Mouse (Mus musculus): ENCODE data around the gene Sesn1. TPM values are rescaled to one million over a fixed set of nuclear protein-coding genes. Genes with fewer than 3 reads are reported as not detected.

Sesn1 gene
- polyA plus RNA-seq, 1 experiment from 2014 or later, result 29.2 TPM

DNA sequence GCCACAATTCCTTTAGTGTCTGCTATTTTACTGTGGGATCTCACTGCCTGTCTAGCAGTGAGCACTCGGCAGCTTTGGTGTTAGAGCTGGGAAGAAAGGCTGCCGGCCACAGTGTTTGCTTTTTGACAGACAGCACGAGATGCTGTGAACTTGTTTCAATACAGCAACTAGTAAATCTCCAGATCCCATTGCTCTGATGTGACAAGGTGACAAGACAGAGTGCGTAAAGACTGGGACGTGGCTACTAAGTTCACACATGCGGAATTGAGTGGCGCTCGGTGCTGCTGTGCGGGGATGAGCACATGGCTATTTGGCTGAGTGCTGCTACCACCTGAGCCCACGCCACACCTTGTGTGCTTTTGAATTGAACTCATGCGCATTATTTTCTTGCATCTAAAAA is 97.7 kb downstream of the Sesn1 start:
- H3K9me3 ChIP-seq (ENCODE audit: control insufficient read depth, low read length), result no peaks in the 10 kb centered on the region
- H3K27me3 ChIP-seq (ENCODE audit: control insufficient read depth, insufficient read depth, low read depth, low read length), result no peaks in the 10 kb centered on the region
- WGBS, result 81% methylated on average over 11 of the region's 11 CpGs
- ATAC-seq (ENCODE audit: low read depth), result no peak
- no peak overlapping the region for H3K27ac ChIP-seq (ENCODE audit: low read length)
- H3K9ac ChIP-seq (ENCODE audit: low read length), result no peak overlapping the region
- no peak overlapping the region for H3K4me2 ChIP-seq (ENCODE audit: low read depth, low read length)
- peaks cover 5% of the 10 kb centered on the region for H3K36me3 ChIP-seq (ENCODE audit: control insufficient read depth, insufficient read depth, low read length)
- no peaks in the 10 kb centered on the region for H3K4me1 ChIP-seq (replicated peaks; ENCODE audit: control insufficient read depth, insufficient read depth, low read length)
- H3K4me3 ChIP-seq (ENCODE audit: low read length), result no peak overlapping the region

DNA sequence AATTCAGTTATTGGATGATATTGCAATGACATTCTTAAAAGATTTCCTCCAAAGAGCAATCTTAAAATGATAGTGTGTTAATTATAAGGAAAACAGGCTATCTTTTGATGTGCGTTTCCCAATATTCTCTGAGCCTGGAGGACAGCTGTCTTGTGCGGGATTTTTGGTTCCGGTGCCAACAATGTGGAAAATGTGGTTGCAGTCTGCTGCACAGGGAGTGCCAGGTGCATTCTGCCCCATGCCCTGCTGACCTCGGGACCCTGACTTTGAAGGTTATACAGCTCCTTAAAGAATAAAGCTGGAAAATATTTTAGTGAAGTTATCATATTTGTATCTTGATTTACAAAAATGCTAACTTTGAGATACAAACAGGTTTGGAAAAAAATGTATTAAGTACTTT is 98.2 kb downstream of the Sesn1 start:
- Histone ChIP-seq H3K4me1 (replicated peaks; ENCODE audit: control insufficient read depth, insufficient read depth, low read length) (no peaks in the 10 kb centered on the region), H3K27ac (ENCODE audit: low read length) (no peak overlapping the region), H3K9me3 (ENCODE audit: control insufficient read depth, low read length) (no peaks in the 10 kb centered on the region), H3K4me3 (ENCODE audit: low read length) (no peak overlapping the region), H3K36me3 (ENCODE audit: control insufficient read depth, insufficient read depth, low read length) (peaks cover 5% of the 10 kb centered on the region), H3K4me2 (ENCODE audit: low read depth, low read length) (no peak overlapping the region), H3K27me3 (ENCODE audit: control insufficient read depth, insufficient read depth, low read depth, low read length) (no peaks in the 10 kb centered on the region), H3K9ac (ENCODE audit: low read length) (no peak overlapping the region)
- no peak for ATAC-seq (ENCODE audit: low read depth)
- WGBS, result 78% methylated on average over 4 of the region's 4 CpGs

DNA sequence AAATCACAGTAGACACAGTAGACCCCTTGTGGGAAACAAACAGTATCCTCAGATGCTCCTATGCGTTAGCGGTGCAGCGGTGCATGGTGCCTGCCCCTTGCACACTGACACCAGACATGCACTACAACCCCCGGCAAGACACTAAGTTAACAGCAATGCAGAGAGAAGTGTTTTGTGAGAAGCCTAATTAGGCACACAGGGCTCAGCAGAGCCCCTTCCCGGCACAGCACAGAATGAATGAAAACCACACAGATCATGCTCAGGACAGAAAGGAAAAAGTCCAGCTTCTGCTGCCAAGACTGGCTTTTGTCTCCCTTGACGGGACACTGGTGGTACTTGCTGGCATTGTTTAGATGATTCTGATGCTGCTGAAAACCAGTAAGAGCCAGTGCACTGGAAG is 99.2 kb downstream of the Sesn1 start:
- H3K9ac ChIP-seq (ENCODE audit: low read length), result no peak overlapping the region
- WGBS, result 83% methylated on average over 6 of the region's 6 CpGs
- no peak for ATAC-seq (ENCODE audit: low read depth)
- H3K9me3 ChIP-seq (ENCODE audit: control insufficient read depth, low read length), result no peaks in the 10 kb centered on the region
- no peaks in the 10 kb centered on the region for H3K27me3 ChIP-seq (ENCODE audit: control insufficient read depth, insufficient read depth, low read depth, low read length)
- peaks cover 5% of the 10 kb centered on the region; the same call in 1 of the 2 replicates for H3K36me3 ChIP-seq (ENCODE audit: control insufficient read depth, insufficient read depth, low read length)
- H3K27ac ChIP-seq (ENCODE audit: low read length), result no peak overlapping the region
- no peaks in the 10 kb centered on the region for H3K4me1 ChIP-seq (replicated peaks; ENCODE audit: control insufficient read depth, insufficient read depth, low read length)
- H3K4me2 ChIP-seq (ENCODE audit: low read depth, low read length), result no peak overlapping the region
- no peak overlapping the region for H3K4me3 ChIP-seq (ENCODE audit: low read length)

DNA sequence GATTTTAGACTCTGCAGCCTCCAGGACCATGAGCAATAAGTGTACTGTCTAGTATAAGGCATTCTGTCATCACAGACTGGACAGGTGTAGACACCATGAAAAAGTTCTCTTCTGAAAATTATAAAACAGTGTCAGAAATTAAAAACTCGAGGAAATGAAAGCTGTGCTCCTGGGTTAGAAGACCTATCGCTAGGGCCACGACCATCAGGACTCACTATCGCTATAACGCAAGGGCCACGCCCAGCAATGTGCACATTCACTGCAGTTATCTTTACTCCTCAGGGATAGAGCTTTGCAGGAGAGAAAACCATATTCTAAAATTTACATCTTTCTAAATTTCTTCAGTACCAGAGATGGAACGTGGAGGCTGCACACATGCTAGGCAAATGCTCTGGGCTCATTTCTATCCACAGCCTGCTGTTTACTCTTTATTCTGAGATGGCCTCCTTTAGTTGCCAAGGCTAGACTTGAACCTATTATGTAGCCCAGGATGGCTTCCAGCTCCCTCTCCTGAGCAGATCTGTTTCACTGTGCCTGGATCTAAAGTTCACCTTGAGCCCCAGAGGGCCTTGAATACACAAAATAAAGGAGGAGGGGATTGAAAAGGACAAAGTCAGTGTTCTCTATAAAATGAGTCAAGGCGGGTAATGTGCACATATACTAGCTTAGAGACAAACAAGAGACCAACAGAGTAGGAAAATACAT is 102.7 kb downstream of the Sesn1 start:
- WGBS, result 91% methylated on average over 8 of the region's 8 CpGs
- peaks cover 2% of the 10 kb centered on the region; the same call in 1 of the 2 replicates for H3K36me3 ChIP-seq (ENCODE audit: control insufficient read depth, insufficient read depth, low read length)
- no peaks in the 10 kb centered on the region for H3K9me3 ChIP-seq (ENCODE audit: control insufficient read depth, low read length)
- no peak overlapping the region for H3K4me2 ChIP-seq (ENCODE audit: low read depth, low read length)
- no peaks in the 10 kb centered on the region for H3K27me3 ChIP-seq (ENCODE audit: control insufficient read depth, insufficient read depth, low read depth, low read length)
- no peak overlapping the region for H3K9ac ChIP-seq (ENCODE audit: low read length)
- no peaks in the 10 kb centered on the region for H3K4me1 ChIP-seq (replicated peaks; ENCODE audit: control insufficient read depth, insufficient read depth, low read length)
- no peak for ATAC-seq (ENCODE audit: low read depth)
- H3K4me3 ChIP-seq (ENCODE audit: low read length), result no peak overlapping the region
- H3K27ac ChIP-seq (ENCODE audit: low read length), result no peak overlapping the region

DNA sequence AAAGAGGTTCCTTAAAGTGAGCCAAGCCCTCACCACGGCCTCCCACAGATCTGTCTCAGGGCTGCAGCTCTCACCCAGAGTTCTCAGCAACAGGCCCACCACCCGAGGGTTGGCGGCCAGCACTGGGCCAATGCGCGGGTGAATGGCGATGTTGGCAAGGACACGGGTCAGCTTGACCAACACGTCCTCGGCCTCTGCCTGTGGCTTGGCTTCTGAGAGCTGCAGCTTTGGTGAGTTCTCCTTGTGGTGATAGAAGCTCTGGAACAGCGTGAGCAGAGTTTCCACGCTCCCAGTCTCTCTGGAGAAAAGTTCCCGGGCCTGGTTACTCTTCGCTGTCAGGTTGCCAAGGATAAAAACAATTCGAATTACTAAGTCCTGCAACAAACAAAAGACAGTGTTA is 117.0 kb downstream of the Sesn1 start:
- 84% methylated on average over 14 of the region's 14 CpGs for WGBS
- no peaks in the 10 kb centered on the region for H3K27me3 ChIP-seq (ENCODE audit: control insufficient read depth, insufficient read depth, low read depth, low read length)
- no peak overlapping the region for H3K9ac ChIP-seq (ENCODE audit: low read length)
- no peak overlapping the region for H3K4me3 ChIP-seq (ENCODE audit: low read length)
- H3K27ac ChIP-seq (ENCODE audit: low read length), result no peak overlapping the region
- no peaks in the 10 kb centered on the region for H3K4me1 ChIP-seq (replicated peaks; ENCODE audit: control insufficient read depth, insufficient read depth, low read length)
- H3K4me2 ChIP-seq (ENCODE audit: low read depth, low read length), result no peak overlapping the region
- ATAC-seq (ENCODE audit: low read depth), result no peak
- H3K36me3 ChIP-seq (ENCODE audit: control insufficient read depth, insufficient read depth, low read length), result no peaks in the 10 kb centered on the region
- H3K9me3 ChIP-seq (ENCODE audit: control insufficient read depth, low read length), result no peaks in the 10 kb centered on the region

DNA sequence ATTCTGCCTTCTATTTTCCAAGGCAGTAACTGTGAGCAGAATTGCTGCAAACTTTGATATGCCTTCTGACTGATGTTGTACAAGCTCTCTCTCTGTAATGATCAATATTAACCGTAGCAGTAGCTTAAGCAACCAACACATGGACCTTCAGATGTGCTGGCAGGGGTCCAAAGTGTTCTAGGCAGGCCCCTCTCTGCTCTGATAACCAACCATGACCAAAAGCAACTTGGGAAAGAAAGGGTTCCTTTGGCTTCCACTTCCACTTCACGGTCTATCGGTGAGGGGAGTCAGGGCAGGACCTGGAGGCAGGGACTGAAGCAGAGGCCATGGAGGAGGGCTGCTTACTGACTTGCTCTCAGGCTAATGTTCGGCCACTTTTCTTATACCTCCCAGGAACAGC is 121.2 kb downstream of the Sesn1 start:
- Histone ChIP-seq H3K4me1 (replicated peaks; ENCODE audit: control insufficient read depth, insufficient read depth, low read length) (peaks cover 20% of the 10 kb centered on the region), H3K27me3 (ENCODE audit: control insufficient read depth, insufficient read depth, low read depth, low read length) (no peaks in the 10 kb centered on the region), H3K9ac (ENCODE audit: low read length) (no peak overlapping the region), H3K4me3 (ENCODE audit: low read length) (no peak overlapping the region), H3K9me3 (ENCODE audit: control insufficient read depth, low read length) (no peaks in the 10 kb centered on the region), H3K4me2 (ENCODE audit: low read depth, low read length) (no peak overlapping the region), H3K36me3 (ENCODE audit: control insufficient read depth, insufficient read depth, low read length) (no peaks in the 10 kb centered on the region), H3K27ac (ENCODE audit: low read length) (no peak overlapping the region)
- no peak for ATAC-seq (ENCODE audit: low read depth)
- 44% methylated on average over 4 of the region's 4 CpGs for WGBS

DNA sequence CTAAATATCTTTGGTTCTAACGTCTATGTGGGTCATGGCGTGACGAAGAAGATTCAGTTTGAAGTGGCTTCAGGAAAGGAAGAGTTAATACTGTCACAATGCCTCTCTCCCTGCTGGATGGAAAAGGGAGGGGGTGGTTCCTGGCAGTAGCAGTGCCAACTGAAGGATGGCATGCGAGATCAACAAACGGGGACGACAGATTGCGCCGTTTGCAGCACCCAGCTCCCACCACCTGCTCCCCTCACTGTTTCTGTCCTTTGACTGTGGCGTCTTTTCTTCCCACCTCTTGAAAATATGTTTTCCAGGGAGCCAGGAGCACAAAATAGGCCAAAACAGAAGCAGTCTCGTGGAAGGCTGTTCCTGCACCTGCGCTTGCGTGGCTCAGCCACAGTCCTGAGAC is 122.2 kb downstream of the Sesn1 start:
- Histone ChIP-seq H3K9ac (ENCODE audit: low read length) (no peak overlapping the region), H3K9me3 (ENCODE audit: control insufficient read depth, low read length) (no peaks in the 10 kb centered on the region), H3K36me3 (ENCODE audit: control insufficient read depth, insufficient read depth, low read length) (no peaks in the 10 kb centered on the region), H3K27me3 (ENCODE audit: control insufficient read depth, insufficient read depth, low read depth, low read length) (no peaks in the 10 kb centered on the region), H3K27ac (ENCODE audit: low read length) (no peak overlapping the region), H3K4me2 (ENCODE audit: low read depth, low read length) (no peak overlapping the region), H3K4me3 (ENCODE audit: low read length) (no peak overlapping the region), H3K4me1 (replicated peaks; ENCODE audit: control insufficient read depth, insufficient read depth, low read length) (peaks cover 27% of the 10 kb centered on the region)
- ATAC-seq (ENCODE audit: low read depth), result no peak
- WGBS, result 71% methylated on average over 12 of the region's 12 CpGs

DNA sequence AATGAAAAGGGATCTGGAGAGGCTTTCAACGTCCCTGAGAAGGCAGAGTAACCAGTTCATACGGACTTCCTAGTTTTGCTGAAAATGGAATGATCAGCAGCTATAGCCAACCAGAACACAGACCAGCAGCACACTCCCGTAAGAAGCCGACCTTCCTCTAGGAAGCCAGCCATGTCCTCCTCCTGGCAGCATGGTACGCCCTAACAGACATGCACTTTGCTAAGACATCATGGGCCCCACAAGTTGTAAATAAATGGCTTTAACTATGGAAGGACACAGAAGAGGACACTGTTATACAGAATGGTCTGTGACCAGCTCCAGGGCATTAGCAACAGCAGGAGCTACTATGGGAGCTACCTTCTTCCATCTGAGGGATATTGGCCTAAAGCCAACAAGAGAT is 123.2 kb downstream of the Sesn1 start:
- H3K9ac ChIP-seq (ENCODE audit: low read length), result no peak overlapping the region
- H3K4me1 ChIP-seq (replicated peaks; ENCODE audit: control insufficient read depth, insufficient read depth, low read length), result peaks cover 33% of the 10 kb centered on the region
- H3K9me3 ChIP-seq (ENCODE audit: control insufficient read depth, low read length), result no peaks in the 10 kb centered on the region
- H3K4me3 ChIP-seq (ENCODE audit: low read length), result no peak overlapping the region
- H3K27ac ChIP-seq (ENCODE audit: low read length), result no peak overlapping the region
- no peaks in the 10 kb centered on the region for H3K36me3 ChIP-seq (ENCODE audit: control insufficient read depth, insufficient read depth, low read length)
- WGBS, result 74% methylated on average over 5 of the region's 5 CpGs
- no peak overlapping the region for H3K4me2 ChIP-seq (ENCODE audit: low read depth, low read length)
- no peaks in the 10 kb centered on the region for H3K27me3 ChIP-seq (ENCODE audit: control insufficient read depth, insufficient read depth, low read depth, low read length)
- ATAC-seq (ENCODE audit: low read depth), result no peak

DNA sequence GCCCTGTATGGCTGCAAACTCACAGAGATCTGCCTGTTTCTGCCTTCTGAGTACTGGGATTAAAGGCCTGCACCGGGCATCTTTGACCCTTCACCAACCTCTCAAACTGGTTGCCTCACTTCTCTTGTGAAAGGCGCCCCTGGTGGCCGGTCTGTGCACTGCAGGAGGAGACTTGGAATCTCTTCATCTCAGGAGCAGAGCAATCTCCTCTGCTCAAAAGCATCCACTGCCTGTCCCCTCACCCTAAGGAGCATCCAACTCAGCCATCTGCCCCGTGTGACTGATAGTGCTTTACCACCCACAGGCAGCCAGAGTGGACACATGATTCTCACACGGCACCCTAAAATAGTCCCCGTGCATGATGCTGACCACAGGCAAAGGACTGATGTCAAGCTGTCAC is 123.8 kb downstream of the Sesn1 start:
- Histone ChIP-seq H3K9me3 (ENCODE audit: control insufficient read depth, low read length) (no peaks in the 10 kb centered on the region), H3K27ac (ENCODE audit: low read length) (no peak overlapping the region), H3K9ac (ENCODE audit: low read length) (no peak overlapping the region), H3K4me2 (ENCODE audit: low read depth, low read length) (no peak overlapping the region), H3K4me1 (replicated peaks; ENCODE audit: control insufficient read depth, insufficient read depth, low read length) (peaks cover 33% of the 10 kb centered on the region), H3K27me3 (ENCODE audit: control insufficient read depth, insufficient read depth, low read depth, low read length) (no peaks in the 10 kb centered on the region), H3K4me3 (ENCODE audit: low read length) (no peak overlapping the region), H3K36me3 (ENCODE audit: control insufficient read depth, insufficient read depth, low read length) (no peaks in the 10 kb centered on the region)
- 46% methylated on average over 6 of the region's 6 CpGs for WGBS
- no peak for ATAC-seq (ENCODE audit: low read depth)

Data from lung, embryonic 16.5 days (tissue).